Mouse (Mus musculus) megakaryocyte progenitor cell, adult 5-6 weeks (primary cell): ENCODE measurements around the gene Dpf3. TPM values are rescaled to one million over a fixed set of nuclear protein-coding genes. Genes with fewer than 3 reads are reported as not detected.
A peak's percentile ranks its signal among the peaks of the same experiment; 100 is the strongest.

Source experiments
- ATAC-seq: replicated peaks from 2 replicates; pipeline ENCODE4 v1.8.0; 2016; ENCODE audit warnings: mild to moderate bottlenecking, moderate TSS enrichment, inconsistent platforms; ENCODE audit not compliant: poor library complexity
- total RNA-seq, 2 experiments: library from RNA; stranded (forward) in 1 of 2; stranded (reverse) in 1 of 2; fragments of 157-497, 149-512 nt in 1 of 2; fragments of 200-1000 nt in 1 of 2; gene quantifications; 2 replicates each; pipeline versions ENCODE4 v1.2.3 to v1.2.4; 2015 to 2017

The Dpf3 gene
- total RNA-seq, 2 experiments from 2014 or later: 2.1 to 2.8 TPM

DNA sequence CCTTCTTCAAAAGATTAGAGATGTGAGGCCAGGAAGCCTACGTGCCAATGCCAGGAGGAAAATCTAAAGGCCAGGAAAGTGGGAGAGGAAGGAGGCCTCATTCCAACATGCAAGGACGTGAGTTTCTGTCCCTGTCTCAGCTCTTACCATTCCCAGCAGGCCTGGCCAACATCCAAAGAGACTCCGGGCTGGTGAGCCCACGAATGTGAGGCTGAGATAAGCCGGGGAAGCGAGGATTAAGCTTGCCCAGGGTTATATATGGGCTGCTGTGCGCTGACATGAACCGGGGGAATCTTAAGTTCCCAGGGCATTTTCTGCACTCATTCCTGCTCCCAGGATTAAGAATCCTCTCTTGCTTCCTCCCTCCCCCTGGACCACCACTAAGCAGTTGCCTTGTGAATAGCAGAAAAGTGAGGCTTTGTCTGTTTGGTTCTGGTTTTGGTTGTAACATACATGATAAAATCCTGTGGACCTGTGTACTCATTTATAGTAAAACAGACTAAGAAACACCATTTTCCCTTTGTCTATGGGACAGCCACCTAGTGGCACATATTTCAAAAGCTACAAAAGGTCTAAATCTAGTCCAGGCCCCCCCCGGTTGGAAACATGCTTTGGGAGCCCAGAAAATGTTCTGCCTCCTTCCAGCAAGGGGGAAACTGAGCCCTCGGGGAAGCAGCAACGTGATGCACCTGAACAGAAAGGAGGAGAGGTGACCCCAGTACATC lies 62.6 kb downstream of the Dpf3 start:
- peak; percentile 69 for ATAC-seq

DNA sequence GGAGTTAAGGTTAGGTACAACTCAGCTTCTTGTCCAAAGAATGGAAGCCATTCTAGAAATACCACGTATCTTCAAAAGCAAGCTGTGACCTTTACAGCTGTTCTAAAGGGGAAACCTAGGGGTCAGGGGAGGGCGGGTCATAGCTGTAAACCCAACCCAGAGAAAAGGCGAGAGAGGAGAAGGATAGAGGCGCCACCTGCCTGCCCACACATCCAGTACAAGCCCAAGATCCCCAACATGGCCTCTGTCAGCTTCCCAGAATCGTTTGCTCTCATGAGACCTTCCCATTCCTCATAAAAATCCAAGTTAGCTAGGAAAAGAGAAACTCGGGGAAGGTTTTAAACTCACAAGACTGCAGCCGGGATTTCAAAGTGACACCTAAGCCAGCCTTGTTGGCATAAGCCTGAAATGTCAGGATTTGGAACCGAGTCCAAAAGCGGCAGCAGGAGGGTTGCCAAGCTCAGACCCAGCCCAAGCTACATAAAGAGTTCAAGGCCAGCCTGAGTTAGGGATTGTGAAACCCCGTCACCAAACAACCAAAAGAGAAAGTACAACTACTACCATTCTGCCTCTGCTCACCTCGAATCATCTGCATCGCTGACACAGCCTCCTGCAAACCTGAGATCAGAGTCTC lies 63.3 kb downstream of the Dpf3 start:
- peak; percentile 35 for ATAC-seq

DNA sequence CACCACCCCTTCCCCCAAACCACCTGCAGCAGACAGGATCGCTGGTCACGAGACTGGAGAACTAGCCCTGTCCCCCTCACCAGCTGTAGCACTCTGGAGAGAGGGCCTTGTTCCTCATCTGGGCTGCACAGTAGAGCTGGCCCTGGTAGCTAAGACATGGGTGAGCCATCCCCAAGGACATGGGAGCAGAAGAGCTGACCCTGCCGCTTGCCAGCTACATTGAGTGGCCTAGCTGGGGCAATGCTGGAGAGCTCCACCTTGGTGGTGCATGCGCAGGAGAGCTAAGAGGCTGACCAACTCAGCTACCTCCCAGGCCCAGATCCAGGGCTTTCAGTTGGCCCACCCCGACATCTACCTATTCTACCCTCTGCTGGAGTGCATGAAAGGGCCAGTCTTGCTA lies 67.2 kb downstream of the Dpf3 start:
- ATAC-seq: no peak

DNA sequence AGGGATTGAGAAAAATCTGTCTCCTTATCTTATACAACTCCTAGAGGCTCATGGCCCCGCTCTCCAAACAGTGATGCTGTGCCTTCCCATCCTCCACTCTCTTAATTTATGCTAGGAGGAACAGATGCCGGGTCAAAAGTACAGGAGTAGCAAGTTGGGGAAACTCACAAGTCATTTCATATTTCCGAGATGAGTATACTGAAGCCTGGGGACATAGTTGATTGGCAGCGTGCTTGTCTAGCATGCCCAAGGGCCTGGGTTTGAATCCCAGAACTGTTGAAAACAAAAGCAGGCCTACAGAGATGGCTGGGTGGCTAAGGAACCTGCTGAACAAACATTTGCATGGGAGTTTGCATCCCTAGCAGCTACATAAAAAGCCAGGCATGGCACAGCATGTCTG lies 72.3 kb downstream of the Dpf3 start:
- no peak for ATAC-seq

DNA sequence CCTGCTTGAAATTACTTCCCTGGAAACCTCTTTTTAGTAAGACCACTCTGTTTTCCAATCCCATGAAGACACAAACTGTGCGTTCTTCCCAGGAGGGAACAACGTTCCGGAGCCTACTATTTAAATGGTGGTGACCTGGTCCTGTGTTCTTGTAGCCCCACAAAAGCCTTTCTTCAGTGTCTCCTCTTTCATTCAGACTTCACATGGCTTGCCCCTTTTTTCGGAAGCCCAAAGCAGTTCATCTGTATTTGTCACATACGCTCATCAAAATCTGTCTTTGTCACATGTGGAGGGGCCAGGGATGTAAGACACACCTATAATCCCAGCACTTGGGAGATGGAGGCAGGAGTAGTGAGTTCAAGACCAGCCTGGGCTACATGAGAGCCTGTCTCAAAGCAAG lies 73.8 kb downstream of the Dpf3 start:
- ATAC-seq: no peak

DNA sequence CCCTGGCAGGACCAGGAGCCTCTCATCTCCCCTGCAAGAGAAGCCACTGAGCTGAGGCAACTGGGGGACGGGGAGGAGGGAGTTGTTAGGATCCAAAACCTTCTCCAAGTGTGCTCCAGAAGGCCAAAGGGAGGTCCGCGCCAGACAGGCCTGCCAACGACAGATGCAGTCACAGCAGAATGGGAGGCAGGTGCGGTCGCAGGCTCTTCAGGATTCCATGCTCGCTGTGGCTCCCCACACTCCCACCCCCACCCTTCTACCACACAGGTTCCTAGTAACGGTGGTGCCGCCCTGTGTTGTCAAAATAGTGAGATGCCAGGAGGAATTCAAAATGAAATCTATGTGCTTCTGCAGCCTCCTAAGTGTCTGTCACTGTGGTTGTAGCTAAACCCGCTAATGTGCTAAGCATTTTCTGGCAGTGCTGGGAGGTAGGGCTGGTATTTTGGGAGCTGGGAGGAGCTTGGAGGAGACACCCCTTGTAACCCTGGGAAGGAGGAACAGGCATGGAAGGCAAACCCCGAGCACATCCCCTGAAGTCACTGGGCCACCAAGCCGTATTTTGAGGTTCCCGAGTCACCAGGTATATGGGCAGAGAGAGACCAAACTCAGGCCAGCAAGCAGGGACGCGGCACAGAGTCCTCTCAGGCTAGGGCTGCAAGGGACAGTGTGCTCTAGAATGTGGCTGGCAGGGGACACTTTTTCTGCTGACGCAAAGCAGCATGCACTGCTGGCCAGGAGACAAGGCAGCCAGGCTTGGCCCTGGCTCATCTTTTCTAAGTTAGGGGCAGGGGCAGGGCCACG lies 75.6 kb downstream of the Dpf3 start:
- no peak for ATAC-seq

DNA sequence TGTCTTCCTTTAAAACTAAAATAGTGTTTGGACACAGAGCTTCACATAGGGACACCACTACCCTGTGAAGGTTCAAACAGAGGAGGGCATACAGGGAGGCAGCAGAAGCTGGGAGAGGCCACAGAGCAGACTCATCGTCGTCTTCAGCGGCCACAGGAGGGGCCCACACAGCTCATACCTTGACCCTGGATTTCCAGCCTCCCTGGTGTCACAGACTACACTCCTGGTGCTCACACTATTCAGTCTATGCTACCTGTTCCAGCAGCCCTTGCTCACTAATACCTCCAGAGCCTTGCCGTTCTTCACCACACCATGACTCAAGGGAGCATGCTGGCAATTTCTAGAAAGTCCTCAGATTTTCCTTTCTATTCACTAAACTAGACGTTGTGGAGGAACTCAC lies 76.5 kb downstream of the Dpf3 start:
- no peak for ATAC-seq

DNA sequence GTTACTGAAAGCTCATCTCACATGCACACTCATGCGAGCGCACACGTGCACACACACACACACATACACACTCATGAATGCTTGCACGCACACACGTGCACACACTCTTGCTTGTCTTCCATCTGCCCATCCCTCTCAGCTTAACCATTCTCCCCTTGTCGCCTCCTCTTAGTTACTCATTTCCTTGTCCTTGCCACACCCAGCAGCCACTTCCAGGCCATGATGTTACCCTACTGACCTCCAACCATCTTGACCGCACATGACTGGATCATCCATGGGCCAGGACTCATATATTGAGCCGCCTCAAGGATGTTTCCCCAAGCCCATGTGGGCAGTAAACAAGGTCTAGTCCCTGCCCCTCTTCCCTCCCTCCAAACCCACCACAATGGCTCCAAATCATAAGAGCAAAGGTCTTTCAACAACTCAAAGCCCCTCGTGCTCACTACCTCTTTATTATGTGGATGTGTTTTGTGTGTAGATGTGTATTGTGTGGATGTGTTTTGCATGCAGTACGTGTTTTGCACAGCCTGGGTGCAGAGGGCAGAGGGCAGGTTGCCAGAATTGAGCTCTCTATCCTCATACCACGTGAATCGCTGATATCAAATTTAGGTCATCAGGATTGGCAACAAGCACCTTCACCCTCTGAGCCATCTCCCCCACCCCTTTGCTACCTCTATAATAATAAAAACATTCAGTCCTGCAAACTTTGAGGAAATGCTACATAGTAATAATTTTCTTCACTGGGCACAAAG lies 82.0 kb downstream of the Dpf3 start:
- no peak for ATAC-seq

DNA sequence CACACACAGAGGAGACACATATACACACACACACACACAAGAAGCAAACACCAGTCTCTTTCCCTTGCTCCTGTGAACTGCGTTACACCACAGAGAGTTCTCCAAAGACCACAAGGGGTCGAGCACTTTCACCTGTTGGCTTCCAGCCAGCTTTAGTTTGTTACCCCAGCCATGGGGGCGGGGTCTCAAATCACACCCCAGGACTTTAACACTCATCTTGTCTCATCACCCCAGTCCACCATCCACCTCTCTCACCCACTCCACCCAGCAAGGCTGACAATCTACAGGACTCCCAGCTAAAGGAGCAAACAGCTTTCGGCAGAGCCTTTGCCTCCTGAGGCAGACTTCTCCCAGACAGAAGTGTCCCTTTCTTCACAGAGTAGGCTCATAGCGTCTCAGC lies 85.2 kb downstream of the Dpf3 start:
- no peak for ATAC-seq

DNA sequence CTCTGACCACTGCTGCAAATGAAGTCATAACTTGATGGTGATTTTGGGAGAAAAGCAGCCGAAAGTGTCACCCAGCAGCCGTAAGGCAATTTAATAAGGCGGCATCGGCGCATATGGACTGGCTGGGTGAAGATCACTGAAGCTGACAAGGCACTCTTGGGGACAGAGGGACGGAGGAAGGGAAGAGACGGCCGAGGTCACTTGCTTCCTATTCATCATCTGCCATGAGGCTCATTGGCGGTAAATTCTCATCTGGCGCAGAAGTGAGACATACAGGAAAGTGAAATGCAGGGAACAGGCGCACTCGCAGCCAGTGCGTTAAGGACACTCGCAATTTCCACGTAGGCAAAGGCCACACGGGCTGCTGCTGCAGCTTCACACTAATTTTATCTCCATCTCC lies 95.5 kb downstream of the Dpf3 start:
- no peak for ATAC-seq

DNA sequence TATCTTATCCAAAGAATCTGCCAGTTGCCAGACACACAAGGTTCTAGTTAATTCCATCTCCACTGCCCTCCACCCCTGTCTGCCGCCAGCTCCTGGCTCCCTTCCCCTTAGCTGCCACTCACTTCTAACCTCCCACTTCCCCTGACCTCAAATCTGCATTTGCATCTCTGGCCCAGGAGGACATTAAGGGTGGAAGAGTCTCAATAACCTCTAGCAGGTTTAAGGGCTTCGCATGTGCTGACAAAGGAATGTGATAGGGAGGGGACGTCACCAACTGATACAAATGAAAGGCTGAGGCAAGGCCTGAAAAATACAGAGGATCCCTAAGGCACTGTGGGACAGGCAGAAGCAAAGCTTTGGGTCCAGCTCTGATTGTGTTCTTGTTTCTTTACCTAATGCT lies 100.0 kb downstream of the Dpf3 start:
- ATAC-seq: peak; percentile 47

DNA sequence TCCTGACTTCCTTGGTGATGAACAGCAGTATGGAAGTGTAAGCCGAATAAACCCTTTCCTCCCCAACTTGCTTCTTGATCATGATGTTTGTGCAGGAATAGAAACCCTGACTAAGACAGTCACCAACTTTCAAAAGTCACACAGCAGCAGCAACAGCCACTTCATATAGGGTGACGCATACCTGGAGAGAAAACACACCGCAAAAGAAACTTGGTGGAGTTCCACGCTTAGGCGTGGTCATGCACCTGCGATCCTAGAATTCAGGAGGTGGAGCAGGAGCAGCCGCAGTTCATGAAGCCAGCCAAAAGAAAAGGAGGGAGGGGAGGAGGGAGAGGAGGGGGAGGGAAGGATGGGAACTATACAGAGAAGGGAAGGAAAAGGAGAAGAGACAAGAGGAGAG lies 106.4 kb downstream of the Dpf3 start:
- ATAC-seq: no peak

DNA sequence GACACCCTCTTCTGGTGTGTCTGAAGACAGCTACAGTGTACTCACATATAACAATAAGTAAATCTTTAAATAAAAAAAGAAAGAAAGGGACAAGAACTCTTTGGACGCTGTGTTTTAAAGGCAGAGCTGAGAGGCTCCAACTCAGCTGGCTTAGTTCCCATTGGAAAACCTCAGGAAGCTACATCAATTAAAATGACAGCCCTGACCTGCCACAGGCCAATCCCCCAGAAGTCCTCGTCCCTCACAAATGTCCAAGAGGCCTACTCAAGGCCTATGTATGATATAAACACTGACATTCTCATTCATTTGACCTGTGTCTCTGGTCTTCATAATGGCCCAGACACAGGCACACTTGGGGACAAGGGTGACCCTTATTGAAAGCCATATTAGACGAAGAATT lies 107.5 kb downstream of the Dpf3 start:
- ATAC-seq: no peak

DNA sequence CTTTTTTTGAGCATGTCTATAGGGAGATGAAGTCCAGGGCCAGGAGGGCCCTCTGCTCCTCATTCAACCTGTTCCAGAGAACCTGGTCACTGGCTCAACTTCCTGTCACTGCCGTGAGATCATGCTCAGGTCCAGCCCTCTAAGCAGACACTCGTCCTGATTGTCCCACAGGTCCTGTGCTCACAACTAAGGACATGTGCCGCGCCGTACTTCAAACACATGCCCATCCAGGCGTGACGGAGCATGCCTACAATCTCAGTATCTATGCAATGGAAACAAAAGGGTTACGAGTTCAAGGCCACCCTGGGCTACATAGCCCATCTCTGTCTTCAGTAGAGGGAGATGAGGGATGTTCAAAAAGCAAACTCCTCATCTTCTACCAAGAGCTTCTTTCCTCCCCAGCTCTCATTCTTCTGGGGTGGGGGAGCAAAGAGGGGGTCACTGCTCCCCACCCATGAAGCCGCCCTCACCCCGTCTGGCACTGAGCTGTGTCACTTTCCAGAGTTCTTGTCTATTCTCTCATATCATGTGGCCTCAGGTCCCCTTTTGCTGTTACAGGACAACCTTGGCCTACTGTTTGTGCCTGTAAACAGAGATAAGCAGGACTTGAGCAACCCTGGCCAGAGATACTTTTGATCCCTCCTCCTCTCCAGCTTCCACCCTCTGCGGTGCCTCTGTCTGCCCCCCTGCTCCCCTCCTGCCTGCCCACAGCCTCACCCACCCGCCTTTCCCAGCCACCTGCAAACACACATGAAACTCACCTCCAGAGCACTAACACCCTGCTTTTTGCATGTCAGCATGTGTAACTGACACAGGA lies 112.3 kb downstream of the Dpf3 start:
- peak; percentile 95 for ATAC-seq

DNA sequence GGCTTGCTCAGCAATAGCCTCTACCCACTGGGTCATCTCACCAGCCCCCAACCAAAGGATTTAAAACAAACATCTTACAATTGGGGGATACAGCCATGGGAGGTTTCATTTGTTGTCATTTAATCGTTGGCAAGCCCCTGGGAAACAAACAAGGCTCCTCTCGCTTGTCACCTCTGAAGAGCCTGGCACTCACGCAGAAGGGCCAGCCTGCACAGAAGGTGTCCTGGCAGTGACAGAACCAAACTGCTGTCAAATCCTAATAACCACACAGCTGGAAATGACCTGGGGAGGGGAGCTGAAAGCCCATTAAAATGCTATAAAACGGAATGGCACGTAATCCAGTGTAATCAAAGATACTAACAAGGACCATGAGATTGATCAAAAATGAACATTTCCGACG lies 114.4 kb downstream of the Dpf3 start:
- no peak for ATAC-seq

DNA sequence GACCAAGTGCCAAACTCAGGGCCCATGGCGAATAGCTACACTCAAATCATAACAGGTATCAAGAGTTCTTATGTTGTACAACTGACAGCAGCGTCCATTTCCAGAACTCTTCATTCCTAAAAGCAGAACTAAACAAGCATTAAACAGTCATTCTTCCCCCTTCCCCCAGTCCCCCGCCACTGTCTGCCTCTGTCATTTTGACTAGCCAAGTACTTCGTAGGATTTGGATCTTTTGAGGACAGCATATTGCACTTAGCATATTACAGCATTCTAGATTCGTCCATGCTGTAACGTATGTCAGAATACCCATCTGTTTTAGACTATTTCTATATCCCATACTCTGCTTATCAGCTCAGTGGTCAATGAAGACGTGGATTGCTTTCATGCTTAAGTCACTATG lies 115.2 kb downstream of the Dpf3 start:
- no peak for ATAC-seq

DNA sequence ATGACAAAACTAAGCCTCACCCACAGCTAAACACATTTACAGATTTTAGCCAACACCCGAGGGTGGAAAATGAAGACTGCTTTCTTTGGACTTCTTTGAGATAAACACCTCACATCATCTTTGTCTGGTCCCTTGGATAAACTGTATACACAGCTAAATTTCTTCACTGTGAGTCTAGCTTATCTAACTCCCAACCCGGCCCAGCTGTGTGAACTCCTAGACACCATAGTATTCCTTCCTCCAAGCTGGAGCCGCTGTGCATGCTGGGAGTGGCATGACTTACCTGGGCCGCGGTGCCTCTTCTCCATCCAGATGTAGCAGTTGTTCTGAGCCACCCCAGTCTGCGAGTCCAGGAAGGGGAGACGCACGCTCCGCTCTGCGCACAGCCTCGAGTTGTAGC lies 117.3 kb downstream of the Dpf3 start:
- peak; percentile 80 for ATAC-seq

DNA sequence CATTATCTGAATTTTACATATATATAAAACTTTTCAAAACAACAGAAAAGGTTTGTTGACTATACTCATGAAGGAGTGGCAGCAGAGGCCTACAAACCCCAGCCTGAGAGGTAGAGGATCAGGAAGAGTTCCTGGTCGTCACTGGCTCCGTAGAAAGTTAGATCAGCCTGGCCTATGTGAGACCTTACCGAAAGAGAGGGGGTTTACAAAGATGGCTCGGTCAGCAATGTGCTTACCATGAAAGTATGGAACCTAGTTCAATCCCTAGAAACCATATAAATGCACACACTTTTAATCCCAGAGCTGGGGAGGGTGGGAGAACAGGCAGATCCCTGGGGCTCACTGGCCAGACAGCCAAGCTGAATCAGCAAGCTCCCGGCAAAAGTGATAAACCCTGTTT lies 118.1 kb downstream of the Dpf3 start:
- ATAC-seq: no peak

DNA sequence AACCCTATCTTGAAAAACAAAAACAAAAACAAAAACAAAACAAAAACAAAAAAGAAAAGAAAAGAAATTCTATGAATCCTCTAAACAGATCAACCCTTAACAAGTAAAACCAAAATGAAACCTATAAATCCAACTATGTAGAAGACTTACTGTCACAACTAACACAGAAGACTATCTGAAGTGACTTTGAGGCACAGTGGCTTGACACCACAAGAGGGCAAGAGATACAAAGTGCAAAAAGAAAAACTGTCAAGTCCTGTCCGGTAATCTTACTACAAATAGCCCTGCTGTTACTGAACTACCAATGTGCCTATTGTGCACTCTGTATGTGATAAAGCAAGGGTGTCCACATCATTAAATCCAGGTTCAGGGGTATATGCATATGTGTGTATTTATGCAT lies 120.0 kb downstream of the Dpf3 start:
- no peak for ATAC-seq

DNA sequence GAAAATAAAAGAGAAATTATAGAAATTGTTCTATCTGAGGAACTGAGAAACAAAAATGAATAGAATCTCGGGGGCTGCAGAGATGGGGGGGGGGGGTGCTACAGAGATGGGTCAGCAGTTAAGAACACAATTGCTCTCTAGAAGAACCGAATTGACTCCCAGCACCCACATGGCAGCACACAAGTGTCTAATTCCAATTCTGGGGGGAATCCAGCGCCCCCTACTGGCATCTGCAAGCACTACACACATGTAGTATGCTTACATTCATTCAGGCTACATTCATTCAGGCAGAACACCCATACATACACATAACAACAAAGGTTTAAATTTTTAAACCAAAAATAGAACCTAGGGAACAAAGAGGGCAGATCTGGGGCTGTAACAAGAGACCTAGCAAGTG lies 122.7 kb downstream of the Dpf3 start:
- no peak for ATAC-seq

DNA sequence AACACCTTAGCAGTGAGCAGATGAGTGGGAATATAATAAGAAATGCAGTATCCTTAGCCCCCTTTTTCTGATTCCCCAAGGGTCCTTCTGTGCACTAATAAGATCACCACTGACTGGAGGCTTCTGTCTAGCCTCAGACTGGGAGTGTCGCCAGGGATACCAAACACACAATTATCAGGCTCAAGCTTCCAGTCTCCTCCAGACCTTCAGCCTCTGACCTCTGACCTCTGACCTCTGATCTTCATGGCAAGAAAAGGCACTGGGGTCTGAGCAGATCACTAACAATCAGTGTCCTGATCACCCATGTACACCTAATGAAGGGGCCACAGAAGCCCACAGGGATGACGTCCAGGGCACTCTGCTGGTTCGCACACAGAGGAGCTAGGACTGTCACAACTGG lies 125.7 kb downstream of the Dpf3 start:
- no peak for ATAC-seq
